In genomic region chr10:93077935-93078479, GRCm38 (mm10) we compare ENCODE assay signal across 12 mouse cellular contexts.
"Had no signal": no experiment of that assay in that cellular context is flagged by ENCODE, and none has a peak within 500 bp of the region (broad histone marks: within the 10 kb centered on the region; RNA-seq: fewer than 3 reads in every experiment).

No protein-coding gene starts in this region.

- H3K36me3 ChIP-seq: limb, embryonic 15.5 days; liver, embryonic 13.5 days; neural tube, embryonic 13.5 days had no signal

- DNase-seq: kidney, postnatal 10 days; kidney, postnatal 4 days; liver, embryonic 13.5 days; lung, adult 18-20 months; midbrain, embryonic 14.5 days; retina, postnatal 1 day; right cerebral cortex, postnatal 4 days; spleen, adult 18-20 months; thymus, postnatal 4 days had no signal

- H3K27me3 ChIP-seq: limb, embryonic 15.5 days; liver, embryonic 13.5 days; neural tube, embryonic 13.5 days had no signal

- H3K4me3 ChIP-seq: layer of hippocampus, adult 2 months; limb, embryonic 15.5 days; liver, embryonic 13.5 days; neural tube, embryonic 13.5 days had no signal

- H3K27ac ChIP-seq: layer of hippocampus, adult 2 months; limb, embryonic 15.5 days; liver, embryonic 13.5 days; neural tube, embryonic 13.5 days had no signal
